Mouse (Mus musculus) E14TG2a.4 (cell line): ENCODE measurements at regions not wholly inside any gene's neighbourhood (a gene's known extent, or its start where the extent isn't known, plus 50 kb on each side); places are given as distances from the start of the nearest gene placed in this dataset.

Source experiments
- CTCF ChIP-seq: conservative IDR thresholded peaks from 2 replicates; pipeline ENCODE4 v1.5.1; 2014; ENCODE audit warnings: low read length
- NANOG ChIP-seq: IDR thresholded peaks from 2 replicates; pipeline ENCODE4 v1.6.1; 2014; ENCODE audit warnings: borderline replicate concordance, low read length, mixed read lengths
- POU5F1 ChIP-seq: IDR thresholded peaks from 2 replicates; pipeline ENCODE4 v1.6.1; 2014; ENCODE audit warnings: low read length, borderline replicate concordance

DNA sequence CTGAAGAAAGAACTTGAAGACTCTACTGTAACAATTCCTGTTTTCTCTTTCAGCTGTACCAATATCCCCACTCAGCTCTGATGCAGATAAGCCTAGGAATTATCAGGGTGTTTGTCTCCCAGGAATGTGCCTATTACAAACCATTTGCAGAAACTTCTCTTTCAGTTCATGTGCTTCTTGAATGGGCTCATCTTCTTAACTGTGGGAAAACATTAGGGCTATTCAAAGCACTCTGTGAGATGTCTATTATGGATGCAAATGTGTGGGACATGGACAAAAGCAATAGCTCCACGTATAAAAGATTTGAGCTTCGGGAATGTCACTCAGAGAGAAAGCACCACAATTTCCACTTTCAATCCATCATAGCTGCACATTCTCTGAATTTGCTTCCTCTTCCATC, 659.0 kb downstream of the Utrn start:
- TF ChIP-seq CTCF, result no peak
- no peak for TF ChIP-seq POU5F1
- TF ChIP-seq NANOG, result no peak
